Mouse (Mus musculus) kidney, embryonic 14.5 days (tissue): ENCODE data around the gene Vangl1. TPM values are rescaled to one million over a fixed set of nuclear protein-coding genes. Genes with fewer than 3 reads are reported as not detected.

Source experiments
- ATAC-seq: fragments of 200-750 bp; cut with Nextera tagmentation; 2 replicates; pipeline ENCODE4 v1.8.0; 2017; ENCODE audit warnings: moderate number of reproducible peaks, mild to moderate bottlenecking, moderate TSS enrichment, moderate library complexity; ENCODE audit not compliant: low FRiP score, low TSS enrichment
- H3K27ac ChIP-seq: fragments of 300-500 bp; sonication (generic); 2 replicates; pipeline ENCODE4 v1.5.1; 2014; ENCODE audit warnings: low read depth, mild to moderate bottlenecking, low read length, moderate library complexity, mixed read lengths
- H3K27me3 ChIP-seq: fragments of 300-500 bp; sonication (generic); 2 replicates; pipeline ENCODE4 v1.6.1; 2014; ENCODE audit warnings: mild to moderate bottlenecking, low read length; ENCODE audit not compliant: control insufficient read depth, insufficient read depth
- H3K36me3 ChIP-seq: fragments of 300-500 bp; sonication (generic); 2 replicates; pipeline ENCODE4 v1.6.1; 2014; ENCODE audit warnings: low read length, mixed read lengths; ENCODE audit not compliant: control insufficient read depth, insufficient read depth
- H3K4me1 ChIP-seq: fragments of 300-500 bp; sonication (generic); 2 replicates; pipeline ENCODE4 v1.6.1; 2014; ENCODE audit warnings: low read length, mixed read lengths; ENCODE audit not compliant: control insufficient read depth, insufficient read depth
- H3K4me2 ChIP-seq: fragments of 300-500 bp; sonication (generic); replicated peaks from 2 replicates; pipeline ENCODE4 v1.6.1; 2014; ENCODE audit warnings: low read depth, mild to moderate bottlenecking, low read length
- H3K4me3 ChIP-seq: fragments of 300-500 bp; sonication (generic); 2 replicates; pipeline ENCODE4 v1.5.1; 2014; ENCODE audit warnings: mild to moderate bottlenecking, low read length
- H3K9ac ChIP-seq: fragments of 300-500 bp; sonication (generic); 2 replicates; pipeline ENCODE4 v1.6.1; 2014; ENCODE audit warnings: low read depth, mild to moderate bottlenecking, low read length, moderate library complexity
- H3K9me3 ChIP-seq: fragments of 300-500 bp; sonication (generic); 2 replicates; pipeline ENCODE4 v1.6.1; 2016; ENCODE audit warnings: low read length; ENCODE audit not compliant: control insufficient read depth
- WGBS: fragments of 180-500 bp; shearing (Covaris S2); extraction: QIAGEN DNeasy Blood & Tissue Kit; methylation state at CpG from one replicate; pipeline ENCODE4 v1.1.7; 2014; 5-methylcytosine and 5-hydroxymethylcytosine counted together
- polyA plus RNA-seq: library from polyadenylated mRNA; unstranded; fragments of >200 nt; fragmentation: Nextera tagmentation; extraction: Ambion mirVana; gene quantifications from 2 replicates; pipeline ENCODE4 v1.2.1, GENCODE M21; 2014

Vangl1 gene
- polyA plus RNA-seq, 1 experiment from 2014 or later: 22.4 TPM

- 60% methylated on average over 6 of the region's 6 CpGs for WGBS
- Histone ChIP-seq H3K9me3 (0 out of 2 replicates have a peak, but pooled peaks cover 2% of the 10 kb centered on the region), H3K27ac (no peak overlapping the region), H3K4me1 (no peaks in the 10 kb centered on the region), H3K36me3 (no peaks in the 10 kb centered on the region), H3K4me2 (no peak overlapping the region), H3K4me3 (no peak overlapping the region), H3K9ac (no peak overlapping the region), H3K27me3 (no peaks in the 10 kb centered on the region)
- no peak for ATAC-seq
These were observed 80.8 kb downstream of the Vangl1 start for GRCm38 (mm10) chr3:102123654-102124053.

GRCm38 (mm10) chr3:102122046-102122445, 82.4 kb downstream of the Vangl1 start:
- ATAC-seq: no peak
- WGBS: 84% methylated on average over 7 of the region's 7 CpGs
- H3K9ac ChIP-seq: no peak overlapping the region
- 0 out of 2 replicates have a peak, but pooled peaks cover 2% of the 10 kb centered on the region for H3K9me3 ChIP-seq
- H3K4me2 ChIP-seq: no peak overlapping the region
- H3K27ac ChIP-seq: no peak overlapping the region
- H3K27me3 ChIP-seq: no peaks in the 10 kb centered on the region
- no peaks in the 10 kb centered on the region for H3K4me1 ChIP-seq
- no peak overlapping the region for H3K4me3 ChIP-seq
- no peaks in the 10 kb centered on the region for H3K36me3 ChIP-seq

GRCm38 (mm10) chr3:102120947-102121346, 83.5 kb downstream of the Vangl1 start:
- H3K4me3 ChIP-seq: no peak overlapping the region
- no peak overlapping the region for H3K9ac ChIP-seq
- H3K4me1 ChIP-seq: no peaks in the 10 kb centered on the region
- no peak overlapping the region for H3K4me2 ChIP-seq
- H3K36me3 ChIP-seq: no peaks in the 10 kb centered on the region
- H3K27me3 ChIP-seq: no peaks in the 10 kb centered on the region
- ATAC-seq: no peak
- 0 out of 2 replicates have a peak, but pooled peaks cover 2% of the 10 kb centered on the region for H3K9me3 ChIP-seq
- H3K27ac ChIP-seq: no peak overlapping the region

- no peak overlapping the region for H3K4me3 ChIP-seq
- no peak for ATAC-seq
These were observed 92.4 kb downstream of the Vangl1 start for GRCm38 (mm10) chr3:102111979-102112599.

GRCm38 (mm10) chr3:102108201-102108600, 96.3 kb downstream of the Vangl1 start:
- H3K27me3 ChIP-seq: no peaks in the 10 kb centered on the region
- H3K36me3 ChIP-seq: no peaks in the 10 kb centered on the region
- H3K9ac ChIP-seq: no peak overlapping the region
- H3K27ac ChIP-seq: no peak overlapping the region
- ATAC-seq: no peak
- 78% methylated on average over 3 of the region's 3 CpGs for WGBS
- H3K4me1 ChIP-seq: peaks cover 12% of the 10 kb centered on the region; the same call in 1 of the 2 replicates
- H3K9me3 ChIP-seq: no peaks in the 10 kb centered on the region
- no peak overlapping the region for H3K4me2 ChIP-seq
- no peak overlapping the region for H3K4me3 ChIP-seq

More at GRCm38 (mm10) chr3:102111979-102112599, 92.4 kb downstream of the Vangl1 start:
- H3K4me1 ChIP-seq: peaks cover 12% of the 10 kb centered on the region; the same call in 1 of the 2 replicates
- H3K4me2 ChIP-seq: no peak overlapping the region
- no peaks in the 10 kb centered on the region for H3K36me3 ChIP-seq
- 79% methylated on average over 7 of the region's 7 CpGs for WGBS
- H3K27ac ChIP-seq: no peak overlapping the region
- no peaks in the 10 kb centered on the region for H3K27me3 ChIP-seq
- H3K9me3 ChIP-seq: no peaks in the 10 kb centered on the region
- H3K9ac ChIP-seq: no peak overlapping the region

- Histone ChIP-seq H3K4me2 (no peak overlapping the region), H3K9me3 (no peaks in the 10 kb centered on the region), H3K9ac (no peak overlapping the region), H3K4me3 (no peak overlapping the region), H3K27ac (no peak overlapping the region), H3K4me1 (no peaks in the 10 kb centered on the region), H3K36me3 (no peaks in the 10 kb centered on the region), H3K27me3 (no peaks in the 10 kb centered on the region)
- no peak for ATAC-seq
- 70% methylated on average over 9 of the region's 9 CpGs for WGBS
These were observed 100.5 kb downstream of the Vangl1 start for GRCm38 (mm10) chr3:102103811-102104565.

Other genes with a start within 250 kb of the Vangl1 start
- gene Nhlh2, start 194.6 kb downstream of the Vangl1 start, polyA plus RNA-seq: not detected in 2 replicates
- gene Casq2, start 118.3 kb downstream of the Vangl1 start, polyA plus RNA-seq: 0.47 and 0.50 TPM in 2 replicates